Mouse (Mus musculus) ES-Bruce4 (cell line): Measurements from ENCODE around the gene Hist1h1d. TPM values are rescaled to one million over a fixed set of nuclear protein-coding genes. Genes with fewer than 3 reads are reported as not detected.

Experiments
- H3K27ac ChIP-seq: 2 replicates; pipeline ENCODE4 v1.5.1; 2012; ENCODE audit warnings: low read length, inconsistent platforms; ENCODE audit not compliant: insufficient read depth
- H3K27me3 ChIP-seq: 2 replicates; pipeline ENCODE4 v1.6.1; 2012; ENCODE audit warnings: mild to moderate bottlenecking, low read length, inconsistent platforms; ENCODE audit not compliant: control insufficient read depth, poor library complexity, insufficient read depth, severe bottlenecking
- H3K36me3 ChIP-seq: 2 replicates; pipeline ENCODE4 v1.6.1; 2012; ENCODE audit warnings: inconsistent platforms, mild to moderate bottlenecking, low read length, moderate library complexity; ENCODE audit not compliant: control insufficient read depth, poor library complexity, insufficient read depth, severe bottlenecking
- H3K4me1 ChIP-seq: one replicate; pipeline ENCODE4 v1.8.1; 2011; ENCODE audit warnings: low read length; ENCODE audit not compliant: control insufficient read depth, insufficient read depth
- H3K4me3 ChIP-seq: 2 replicates; pipeline ENCODE4 v1.5.1; 2011; ENCODE audit warnings: low read depth, mild to moderate bottlenecking, low read length
- H3K9ac ChIP-seq: 2 replicates; pipeline ENCODE4 v1.6.1; 2012; ENCODE audit warnings: low read depth, mild to moderate bottlenecking, inconsistent platforms; ENCODE audit not compliant: poor library complexity, severe bottlenecking
- H3K9me3 ChIP-seq: replicated peaks from 2 replicates; pipeline ENCODE4 v1.6.1; 2012; ENCODE audit warnings: mild to moderate bottlenecking, low read length, inconsistent platforms; ENCODE audit not compliant: control insufficient read depth, poor library complexity, insufficient read depth, severe bottlenecking
- CTCF ChIP-seq: IDR thresholded peaks from one replicate; pipeline ENCODE4 v1.8.1; 2011; ENCODE audit warnings: low read depth, low read length
- EP300 ChIP-seq: IDR thresholded peaks from 2 replicates; pipeline ENCODE4 v1.6.1; 2011; ENCODE audit warnings: low read depth, low read length; ENCODE audit not compliant: insufficient read depth
- POLR2A ChIP-seq: IDR thresholded peaks from one replicate; pipeline ENCODE4 v1.8.1; 2011; ENCODE audit warnings: low read length; ENCODE audit not compliant: insufficient read depth
- polyA plus RNA-seq: library from polyadenylated mRNA; stranded (reverse); fragments of >200 nt; gene quantifications from 2 replicates; pipeline ENCODE4 v1.2.4, GENCODE M21; 2011; ENCODE audit warnings: low read depth; ENCODE audit not compliant: missing spikeins, insufficient read depth, insufficient read length

Hist1h1d gene
- polyA plus RNA-seq, 1 experiment = 1.6 TPM

GRCm38 (mm10) chr13:23581408-23582218 lies 28.6 kb downstream of the Hist1h1d start, which contains the start of gene Hist1h4d:
Gene Hist1h4d (plus strand): TSS chr13:23581598.
- H3K4me1 ChIP-seq = no peaks in the 10 kb centered on the region
- H3K27ac ChIP-seq = peak within 1 kb of the TSS; percentile 64
- TF ChIP-seq CTCF (no peak), EP300 (peak; percentile 72), POLR2A (peak; percentile 100)
- no peaks in the 10 kb centered on the region for H3K36me3 ChIP-seq
- H3K4me3 ChIP-seq = peak within 1 kb of the TSS; percentile 68
- H3K9ac ChIP-seq = peak within 1 kb of the TSS; percentile 95
- H3K27me3 ChIP-seq = no peaks in the 10 kb centered on the region
- H3K9me3 ChIP-seq = no peaks in the 10 kb centered on the region

- Histone ChIP-seq H3K9ac (peak overlapping the region; percentile 95), H3K27ac (peak overlapping the region; percentile 64), H3K9me3 (no peaks in the 10 kb centered on the region), H3K4me1 (no peaks in the 10 kb centered on the region), H3K4me3 (peak overlapping the region; percentile 68; the same call in 1 of the 2 replicates), H3K36me3 (no peaks in the 10 kb centered on the region), H3K27me3 (no peaks in the 10 kb centered on the region)
- TF ChIP-seq EP300 (peak; percentile 74; the same call in 1 of the 2 replicates), CTCF (no peak)
These were observed 29.4 kb downstream of the Hist1h1d start for GRCm38 (mm10) chr13:23582219-23583056.

GRCm38 (mm10) chr13:23583387-23584068 lies 30.5 kb downstream of the Hist1h1d start:
- H3K36me3 ChIP-seq = no peaks in the 10 kb centered on the region
- H3K27me3 ChIP-seq = no peaks in the 10 kb centered on the region
- H3K9me3 ChIP-seq = no peaks in the 10 kb centered on the region
- H3K4me1 ChIP-seq = no peaks in the 10 kb centered on the region
- no peak for TF ChIP-seq CTCF
- no peak for TF ChIP-seq POLR2A
- no peak for TF ChIP-seq EP300
- H3K27ac ChIP-seq = no peak overlapping the region
- H3K9ac ChIP-seq = no peak overlapping the region
- no peak overlapping the region for H3K4me3 ChIP-seq

GRCm38 (mm10) chr13:23584331-23584730 lies 31.3 kb downstream of the Hist1h1d start:
- H3K36me3 ChIP-seq = no peaks in the 10 kb centered on the region
- 0 out of 2 replicates have a peak overlapping the region, but pooled peaks have one; percentile 74 for H3K9ac ChIP-seq
- peak overlapping the region; percentile 92 for H3K27ac ChIP-seq
- TF ChIP-seq POLR2A (no peak), EP300 (no peak), CTCF (no peak)
- no peaks in the 10 kb centered on the region for H3K27me3 ChIP-seq
- no peaks in the 10 kb centered on the region for H3K9me3 ChIP-seq
- H3K4me1 ChIP-seq = no peaks in the 10 kb centered on the region
- no peak overlapping the region for H3K4me3 ChIP-seq

GRCm38 (mm10) chr13:23585029-23585441 lies 32.0 kb downstream of the Hist1h1d start:
- H3K36me3 ChIP-seq = no peaks in the 10 kb centered on the region
- H3K9me3 ChIP-seq = no peaks in the 10 kb centered on the region
- peak overlapping the region; percentile 78 for H3K27ac ChIP-seq
- no peak for TF ChIP-seq EP300
- peak; percentile 33 for TF ChIP-seq POLR2A
- no peaks in the 10 kb centered on the region for H3K4me1 ChIP-seq
- peak overlapping the region; percentile 67 for H3K4me3 ChIP-seq
- peak overlapping the region; percentile 74 for H3K9ac ChIP-seq
- no peaks in the 10 kb centered on the region for H3K27me3 ChIP-seq
